Mouse (Mus musculus) kidney, adult 18-20 months (tissue): Measurements from ENCODE around the gene Strn4.

Source experiments
- DNase-seq: peaks from one replicate; pipeline ENCODE4 v3.0.0; 2021

The Strn4 gene

DNA sequence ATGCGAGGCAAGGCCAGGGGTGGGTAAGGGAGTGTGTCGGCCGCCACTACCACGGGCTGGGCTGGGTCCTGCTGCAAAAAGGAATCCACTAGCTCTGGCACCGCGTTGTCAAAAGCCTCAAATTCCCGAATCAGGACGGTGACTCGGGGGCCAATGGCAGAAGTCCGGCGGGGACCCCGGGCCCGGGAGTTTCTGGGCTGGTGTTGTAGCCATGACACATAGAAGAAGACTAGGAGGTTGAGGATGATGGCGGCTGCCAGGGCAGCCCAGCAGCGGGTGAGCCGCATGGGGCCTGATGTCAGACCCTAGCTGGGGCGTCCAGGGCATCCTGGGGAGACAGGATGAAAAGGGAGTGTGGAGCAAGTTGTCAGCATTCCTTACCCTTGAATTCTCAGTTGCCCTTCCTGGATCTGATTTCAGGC is 4.0 kb upstream of the Strn4 start:
- no peak for DNase-seq

DNA sequence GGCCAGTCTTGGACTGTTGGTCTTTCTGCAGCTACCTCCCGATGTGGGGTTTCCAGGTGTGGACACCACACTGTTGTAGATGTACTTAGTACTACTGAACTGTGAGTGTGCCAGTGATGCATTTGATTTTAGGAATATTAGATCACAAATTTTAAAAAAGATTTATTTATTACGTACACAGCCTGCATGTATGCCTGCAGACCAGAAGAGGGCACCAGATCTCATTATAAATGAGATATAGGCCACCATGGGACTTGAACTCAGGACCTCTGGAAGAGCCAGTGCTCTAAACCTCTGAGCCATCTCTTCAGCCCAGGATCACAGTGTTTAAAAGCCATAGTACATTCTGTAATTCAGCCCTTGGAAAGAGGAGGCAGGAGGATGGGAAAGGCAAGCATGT is 3.2 kb upstream of the Strn4 start:
- DNase-seq = no peak

DNA sequence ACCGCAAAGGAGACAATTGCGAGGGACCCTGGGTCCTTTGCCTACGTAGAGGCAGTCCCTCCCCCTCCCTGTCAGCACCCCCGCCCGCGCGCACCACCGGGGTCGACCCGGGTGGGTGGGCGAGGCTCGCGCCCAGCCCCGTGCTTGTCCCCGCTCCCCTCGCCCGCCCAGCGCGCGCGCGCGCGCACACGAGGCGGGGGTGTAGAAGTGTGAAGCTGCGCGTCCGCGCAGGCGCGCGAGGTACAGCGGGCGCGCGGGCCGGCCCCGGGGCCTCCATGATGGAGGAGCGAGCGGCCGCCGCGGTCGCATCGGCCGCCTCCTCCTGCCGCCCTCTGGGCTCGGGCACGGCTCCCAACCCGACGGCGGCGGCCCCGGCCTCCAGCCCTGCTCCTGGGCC is 387 bp downstream of the Strn4 start:
- DNase-seq = peak; percentile 84

DNA sequence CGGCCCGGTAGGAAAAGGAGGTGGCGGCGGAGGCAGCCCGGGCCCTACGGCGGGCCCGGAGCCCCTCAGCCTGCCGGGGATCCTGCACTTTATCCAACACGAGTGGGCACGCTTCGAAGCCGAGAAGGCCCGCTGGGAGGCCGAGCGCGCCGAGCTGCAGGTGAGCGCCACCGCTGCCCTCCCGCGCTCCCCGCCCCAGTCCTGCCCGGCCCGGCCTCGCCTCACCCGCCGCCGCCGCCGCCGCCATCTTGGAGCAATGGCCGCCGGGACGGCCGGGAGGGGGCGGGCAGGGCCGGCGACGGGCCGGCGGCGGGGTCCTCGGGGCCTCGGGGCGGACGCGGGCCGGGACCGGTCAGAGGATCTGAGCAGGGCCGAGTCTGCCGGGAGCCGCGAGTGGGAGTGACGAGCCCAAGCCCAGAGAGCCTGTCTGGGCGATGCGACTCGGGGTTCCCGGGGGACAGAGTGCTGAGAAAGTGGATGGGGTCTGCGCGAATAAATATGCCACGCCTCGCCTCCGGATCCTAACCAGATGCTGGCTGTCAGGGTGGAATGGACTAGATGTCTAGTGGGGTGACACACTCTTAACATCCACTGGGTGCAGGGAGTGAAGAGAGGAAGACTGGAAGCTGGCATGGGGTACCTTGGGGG is 910 bp downstream of the Strn4 start, which contains the start of gene Fkrp:
TSS of gene Fkrp (minus strand) at position 258 of the 648 bp plus-strand sequence.
- peak; percentile 74 for DNase-seq

DNA sequence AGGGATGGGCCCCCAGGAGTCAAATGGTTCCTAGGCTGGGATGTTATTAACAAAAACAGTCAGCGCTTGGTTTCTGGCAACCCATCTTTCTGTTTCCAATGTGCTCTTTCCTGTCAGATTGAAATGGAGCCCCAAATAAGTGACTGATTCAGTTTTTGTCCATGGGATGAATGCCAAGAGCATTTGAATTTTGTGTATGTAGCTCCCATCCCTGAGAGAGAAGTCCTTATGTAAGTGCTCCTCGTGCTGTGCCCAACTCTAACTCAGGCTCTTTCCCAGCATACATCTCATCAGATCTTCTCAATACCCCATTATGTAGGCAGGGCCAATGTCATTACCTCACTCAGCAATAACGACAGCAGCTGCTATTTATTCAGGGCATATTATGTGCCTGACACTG is 2.0 kb downstream of the Strn4 start:
- DNase-seq = no peak

DNA sequence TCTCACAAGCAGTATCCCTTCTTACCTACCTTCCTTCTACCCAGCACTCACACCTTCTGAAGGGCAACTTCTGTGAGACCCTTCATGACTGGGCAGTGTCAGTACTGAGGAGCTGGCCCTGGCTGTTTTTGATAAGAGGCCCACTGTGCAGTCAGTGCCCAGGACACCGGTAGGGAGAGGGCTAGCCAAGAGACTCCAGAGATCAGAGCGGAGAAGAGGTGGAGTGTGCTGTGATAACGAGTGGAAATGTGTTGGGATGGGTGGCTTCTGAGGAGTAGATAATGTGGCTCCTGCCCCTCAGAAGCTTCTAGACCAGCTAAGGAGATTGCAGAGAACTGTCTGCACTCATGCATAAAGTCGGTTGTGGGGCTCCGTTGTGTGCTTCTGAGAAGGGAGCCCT is 4.1 kb downstream of the Strn4 start:
- no peak for DNase-seq

DNA sequence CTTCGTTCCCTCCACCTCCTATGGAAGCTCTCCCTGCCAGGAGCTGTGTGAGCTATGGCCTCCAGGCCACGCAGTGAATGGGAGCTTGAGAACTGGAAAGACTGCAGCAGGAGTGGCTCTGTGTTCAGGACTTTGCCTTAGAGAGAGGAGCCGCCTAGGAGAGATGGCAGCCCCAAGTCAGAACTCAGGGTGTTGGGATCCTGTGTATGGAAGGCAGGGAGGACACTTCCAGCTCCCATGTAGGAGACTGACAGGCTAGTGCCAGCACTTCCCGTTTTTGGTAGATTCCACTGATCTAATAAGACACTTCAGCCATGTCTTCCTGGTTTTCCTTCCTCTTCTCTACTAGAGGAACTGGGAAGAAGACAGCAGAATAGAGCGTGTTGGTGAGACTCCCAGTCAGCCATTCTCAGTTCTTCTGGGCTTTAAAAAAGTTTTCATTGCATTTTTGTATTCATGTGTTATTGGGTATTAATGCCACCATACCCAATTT is 4.6 kb downstream of the Strn4 start:
- no peak for DNase-seq

DNA sequence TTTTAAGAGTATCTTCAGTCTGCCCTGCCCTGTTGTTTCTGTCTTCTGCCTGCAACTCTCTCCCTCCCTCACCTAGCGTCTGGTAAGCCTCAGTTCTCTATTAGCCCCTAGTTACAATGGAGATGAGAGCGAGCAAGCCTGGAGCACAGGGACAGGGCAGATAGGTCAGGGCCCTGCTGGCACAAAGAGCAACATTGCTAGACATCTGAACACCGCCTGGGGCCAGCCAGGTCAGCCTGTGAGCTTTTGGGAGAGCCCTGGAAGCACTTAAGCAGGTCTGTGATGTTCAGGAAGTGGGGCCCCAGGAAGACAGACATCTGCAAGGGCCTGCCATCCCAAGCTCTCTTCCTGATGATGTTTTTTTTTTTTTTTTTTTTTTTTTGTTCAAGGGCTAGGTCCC is 5.4 kb downstream of the Strn4 start:
- no peak for DNase-seq

DNA sequence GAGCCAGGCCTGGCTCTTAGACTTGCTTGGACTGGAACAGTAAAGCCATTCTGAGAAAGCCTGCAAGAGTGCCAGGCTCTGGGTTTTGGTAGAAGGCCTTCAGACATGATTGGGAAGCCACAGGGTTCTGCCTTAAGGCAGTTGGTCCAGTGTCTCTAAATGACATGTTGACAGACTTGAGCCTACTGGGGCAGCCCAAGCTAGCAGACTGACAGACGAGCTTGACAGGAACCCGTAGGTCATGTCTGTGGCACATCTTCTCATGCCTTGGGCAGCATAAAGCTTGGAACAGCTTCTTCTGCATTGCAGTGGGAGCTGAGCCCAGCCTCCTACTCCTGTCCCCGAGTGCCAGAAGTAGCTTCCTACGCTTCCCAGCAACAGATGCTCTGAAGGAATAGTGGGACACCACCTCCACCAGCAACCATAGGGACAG is 6.0 kb downstream of the Strn4 start:
- DNase-seq = no peak

DNA sequence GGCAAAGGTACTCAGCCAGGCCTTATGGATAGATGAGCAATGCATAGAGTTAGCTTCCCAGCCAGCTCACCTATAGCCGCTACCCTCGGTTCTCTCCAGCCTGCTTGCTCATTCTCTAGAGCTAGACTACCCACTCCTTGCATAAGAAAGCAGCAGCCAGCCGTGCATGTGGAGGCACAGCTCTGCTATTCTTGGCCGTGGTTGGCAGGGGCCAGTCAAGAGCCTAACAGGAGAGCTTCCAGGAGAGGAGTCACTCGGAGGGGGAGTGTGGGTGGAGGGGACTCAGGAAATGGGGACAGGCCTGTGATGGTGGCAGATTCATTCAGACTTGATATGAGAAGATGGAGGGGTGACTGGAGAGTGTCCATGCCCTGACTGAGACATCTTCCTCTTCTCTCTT is 8.0 kb downstream of the Strn4 start:
- no peak for DNase-seq

DNA sequence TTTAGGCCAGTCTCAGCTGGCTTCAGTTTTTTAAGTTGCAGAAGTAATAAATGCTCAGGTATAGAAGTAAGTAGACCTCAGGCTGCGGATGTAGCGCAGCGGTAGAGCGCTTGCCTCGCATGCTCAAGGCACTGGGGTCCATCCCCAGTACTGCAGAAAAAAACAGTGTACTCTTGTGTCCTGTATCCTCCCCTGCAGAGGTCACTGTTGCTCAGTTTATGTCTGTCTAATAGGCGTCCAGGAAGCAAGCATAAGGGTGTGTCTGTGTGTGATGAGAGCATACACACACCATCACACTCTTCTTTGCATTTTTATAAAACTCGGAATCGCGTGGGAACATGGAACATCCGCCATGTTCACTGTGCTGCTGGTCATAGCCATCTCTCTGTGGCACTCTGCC is 10.1 kb downstream of the Strn4 start:
- no peak for DNase-seq

DNA sequence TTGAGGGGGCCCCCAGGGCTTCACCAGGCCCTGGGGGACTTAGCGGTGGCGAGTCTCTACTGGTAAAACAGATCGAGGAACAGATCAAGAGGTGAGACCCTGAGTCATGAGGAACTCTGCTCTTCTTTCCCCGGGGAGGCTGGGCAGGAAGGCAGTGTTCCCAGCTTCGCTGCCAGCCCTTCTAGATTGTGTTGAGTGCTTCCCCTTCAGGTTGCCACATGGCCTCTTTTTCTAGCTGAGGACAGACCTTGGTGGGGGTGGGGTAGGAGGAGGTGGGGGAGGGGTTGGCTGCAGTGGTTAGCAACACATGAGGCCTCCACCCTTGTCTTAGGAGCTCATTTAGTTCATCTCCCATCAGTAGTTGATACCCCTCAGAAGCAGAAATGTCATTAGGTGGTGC is 10.9 kb downstream of the Strn4 start:
- no peak for DNase-seq

DNA sequence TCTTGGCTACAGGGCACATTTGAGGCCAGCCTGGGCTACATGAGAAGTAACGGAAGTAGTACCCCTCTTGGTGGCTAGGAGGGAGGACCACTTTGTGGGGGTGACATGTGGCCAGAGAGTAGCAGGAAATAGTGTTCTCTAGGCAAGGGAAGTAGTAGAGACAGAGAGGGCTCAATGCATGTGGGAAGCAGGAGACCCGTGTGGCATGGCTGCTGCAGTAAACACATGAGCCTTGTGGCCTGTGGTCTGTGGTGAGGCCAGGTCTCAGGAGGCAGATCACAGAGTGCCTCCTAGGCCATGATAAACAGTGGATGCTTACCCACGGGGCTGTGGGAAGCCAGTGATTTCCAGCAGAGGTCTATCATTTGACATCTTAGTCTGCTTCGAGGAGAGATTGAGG is 11.6 kb downstream of the Strn4 start:
- DNase-seq = no peak

DNA sequence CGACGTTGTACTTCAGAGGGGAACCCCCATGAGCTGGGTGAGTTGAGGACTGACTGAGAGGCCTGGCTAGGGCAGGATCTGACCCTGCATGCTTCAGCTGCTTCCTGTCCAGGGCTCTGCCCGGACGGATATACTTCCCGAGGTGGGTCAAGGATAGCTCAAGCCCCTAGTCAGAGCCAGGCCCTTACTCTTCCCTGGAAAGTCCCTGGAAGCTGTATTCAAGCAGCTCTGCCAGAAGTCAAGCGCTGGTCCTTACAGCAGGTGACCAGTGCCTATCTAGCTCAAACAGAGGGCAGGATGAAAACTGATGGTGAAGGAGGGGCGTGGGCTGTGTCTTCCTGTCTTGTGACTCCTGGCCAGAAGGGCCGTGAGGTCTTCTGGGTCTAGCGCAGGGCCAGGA is 14.8 kb downstream of the Strn4 start:
- no peak for DNase-seq

DNA sequence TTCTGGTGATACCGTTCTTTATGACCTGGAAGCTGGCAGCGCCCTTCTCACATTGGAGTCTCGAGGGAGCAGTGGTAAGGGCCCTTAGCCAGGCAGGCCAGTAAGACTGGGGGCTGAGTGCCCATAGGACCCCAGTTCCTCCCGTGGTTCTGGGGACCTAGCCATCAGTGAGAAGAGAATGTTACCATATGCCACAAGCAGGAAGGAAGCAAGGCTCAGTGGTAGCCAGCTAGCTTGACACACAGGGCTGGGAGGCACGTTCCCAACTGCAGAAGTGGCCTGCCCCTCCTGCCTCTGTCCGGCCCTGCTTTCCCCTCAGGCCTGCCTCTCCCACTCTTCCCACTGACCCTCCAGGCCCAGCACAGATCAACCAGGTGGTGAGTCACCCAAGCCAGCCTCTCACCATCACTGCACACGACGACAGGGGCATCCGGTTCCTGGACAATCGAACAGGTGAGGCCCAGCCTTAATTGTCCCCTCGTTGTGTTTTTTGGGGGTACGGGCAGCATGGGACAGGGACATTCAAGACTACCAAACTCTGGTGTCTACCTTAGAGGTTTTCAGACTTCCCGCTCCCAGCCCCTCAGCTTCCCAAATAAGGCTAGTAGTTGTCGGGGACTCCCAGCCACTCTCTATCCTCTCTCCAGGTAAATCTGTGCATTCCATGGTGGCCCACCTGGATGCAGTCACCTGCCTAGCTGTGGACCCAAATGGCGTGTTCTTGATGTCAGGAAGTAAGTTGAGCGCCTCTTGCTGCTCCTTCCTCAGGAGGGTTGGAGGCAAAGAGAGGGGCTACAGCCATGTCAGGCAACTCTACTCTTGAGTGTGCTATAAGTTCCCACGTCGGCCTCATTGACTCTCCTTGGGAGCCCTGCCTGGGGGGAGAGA is 22.5 kb downstream of the Strn4 start:
- no peak for DNase-seq

DNA sequence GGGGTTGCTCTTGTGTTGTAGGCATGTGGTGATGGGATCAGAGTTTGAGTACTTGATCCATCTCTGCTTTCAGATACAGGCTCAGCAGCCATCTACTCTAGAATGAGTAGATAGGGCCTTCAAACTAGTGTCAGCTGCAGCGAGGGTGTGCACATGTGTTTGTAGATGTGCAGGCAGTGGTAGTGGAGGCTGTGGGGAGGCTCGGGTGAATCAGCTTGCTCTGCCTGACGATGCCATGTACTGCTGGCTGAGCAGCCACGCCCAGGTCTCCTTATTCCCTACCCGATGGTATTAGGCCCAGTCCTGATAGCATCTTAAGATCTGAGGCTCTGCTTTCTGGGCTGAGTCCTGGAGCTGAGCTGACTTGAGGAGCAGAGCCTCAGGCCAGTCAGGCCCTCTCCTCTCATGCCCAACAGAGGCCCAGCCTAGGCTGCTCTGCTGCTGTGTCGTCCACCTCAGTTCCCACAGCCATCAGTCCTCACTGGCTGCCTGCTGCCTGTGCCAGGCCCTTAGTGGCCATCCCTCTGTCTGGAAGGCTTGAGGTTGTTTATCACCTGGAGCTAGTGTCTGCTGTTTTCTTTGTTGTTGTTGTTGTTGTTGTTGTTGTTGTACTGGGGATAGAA is 23.2 kb downstream of the Strn4 start:
- no peak for DNase-seq

DNA sequence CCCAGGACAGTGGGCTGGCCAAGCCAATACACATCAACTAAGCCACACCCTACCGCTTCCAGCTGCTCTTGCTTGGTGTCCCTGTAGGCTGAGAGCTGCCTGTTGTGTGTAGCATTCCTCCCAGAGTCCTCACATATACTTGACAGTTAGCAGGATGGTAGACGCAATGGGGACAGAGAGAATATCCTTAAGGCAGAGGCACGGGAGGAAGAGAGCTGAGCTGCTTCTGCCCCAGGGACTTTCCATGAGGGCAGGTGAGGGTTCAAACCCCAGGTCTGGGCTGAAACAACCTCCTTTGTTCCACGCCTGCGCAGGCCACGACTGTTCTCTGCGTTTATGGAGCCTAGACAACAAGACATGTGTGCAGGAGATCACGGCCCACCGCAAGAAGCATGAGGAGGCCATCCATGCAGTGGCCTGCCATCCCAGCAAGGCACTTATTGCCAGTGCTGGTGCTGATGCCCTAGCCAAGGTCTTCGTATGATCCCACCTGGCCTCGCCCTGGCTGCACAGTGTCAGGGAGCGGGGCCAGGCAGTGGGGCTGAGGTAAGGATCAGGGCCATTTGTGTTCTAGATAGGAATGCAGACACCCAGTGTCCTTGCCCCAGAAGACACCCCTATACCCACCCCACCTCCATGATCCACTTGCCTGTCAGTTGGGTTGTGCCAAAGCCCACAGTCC is 23.9 kb downstream of the Strn4 start:
- no peak for DNase-seq

DNA sequence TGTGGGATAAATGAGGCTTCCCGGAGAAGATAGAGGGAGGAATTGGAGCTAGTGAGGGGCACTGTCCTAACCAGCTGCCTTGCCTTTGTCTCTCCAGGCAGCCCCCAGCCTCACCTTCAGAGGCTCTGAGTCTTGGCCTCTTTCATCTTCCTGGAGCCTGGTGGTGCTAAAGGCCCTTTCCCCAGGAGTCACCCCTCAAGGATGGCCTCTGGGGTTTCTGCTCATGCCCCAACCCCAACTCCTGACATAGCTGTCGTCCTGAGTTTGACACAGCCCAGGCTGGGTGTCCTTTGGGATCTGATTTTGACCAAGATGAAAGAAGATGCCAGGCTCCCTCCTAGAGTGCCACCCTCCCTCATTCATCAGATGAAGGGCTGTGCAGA is 24.4 kb downstream of the Strn4 start:
- DNase-seq = no peak

DNA sequence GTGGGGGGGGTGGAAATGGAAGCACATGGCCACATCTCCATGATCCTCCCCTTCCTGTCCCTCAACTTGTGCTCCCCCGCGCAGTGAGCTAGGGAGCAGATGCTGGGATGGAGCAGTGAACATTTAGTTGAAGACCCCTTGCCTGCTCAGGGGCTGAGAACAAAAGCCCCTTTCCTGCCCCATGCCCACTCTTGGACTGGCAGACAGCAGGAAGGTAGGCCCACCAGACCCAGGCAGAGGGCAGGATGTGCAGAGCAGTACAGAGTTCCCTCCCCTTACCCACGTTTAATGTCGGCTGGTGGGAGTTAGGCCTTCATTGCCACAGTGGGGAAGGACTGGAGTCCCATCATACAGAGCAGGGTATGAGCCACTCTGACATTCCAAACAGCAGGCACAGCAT is 25.4 kb downstream of the Strn4 start:
- DNase-seq = no peak

DNA sequence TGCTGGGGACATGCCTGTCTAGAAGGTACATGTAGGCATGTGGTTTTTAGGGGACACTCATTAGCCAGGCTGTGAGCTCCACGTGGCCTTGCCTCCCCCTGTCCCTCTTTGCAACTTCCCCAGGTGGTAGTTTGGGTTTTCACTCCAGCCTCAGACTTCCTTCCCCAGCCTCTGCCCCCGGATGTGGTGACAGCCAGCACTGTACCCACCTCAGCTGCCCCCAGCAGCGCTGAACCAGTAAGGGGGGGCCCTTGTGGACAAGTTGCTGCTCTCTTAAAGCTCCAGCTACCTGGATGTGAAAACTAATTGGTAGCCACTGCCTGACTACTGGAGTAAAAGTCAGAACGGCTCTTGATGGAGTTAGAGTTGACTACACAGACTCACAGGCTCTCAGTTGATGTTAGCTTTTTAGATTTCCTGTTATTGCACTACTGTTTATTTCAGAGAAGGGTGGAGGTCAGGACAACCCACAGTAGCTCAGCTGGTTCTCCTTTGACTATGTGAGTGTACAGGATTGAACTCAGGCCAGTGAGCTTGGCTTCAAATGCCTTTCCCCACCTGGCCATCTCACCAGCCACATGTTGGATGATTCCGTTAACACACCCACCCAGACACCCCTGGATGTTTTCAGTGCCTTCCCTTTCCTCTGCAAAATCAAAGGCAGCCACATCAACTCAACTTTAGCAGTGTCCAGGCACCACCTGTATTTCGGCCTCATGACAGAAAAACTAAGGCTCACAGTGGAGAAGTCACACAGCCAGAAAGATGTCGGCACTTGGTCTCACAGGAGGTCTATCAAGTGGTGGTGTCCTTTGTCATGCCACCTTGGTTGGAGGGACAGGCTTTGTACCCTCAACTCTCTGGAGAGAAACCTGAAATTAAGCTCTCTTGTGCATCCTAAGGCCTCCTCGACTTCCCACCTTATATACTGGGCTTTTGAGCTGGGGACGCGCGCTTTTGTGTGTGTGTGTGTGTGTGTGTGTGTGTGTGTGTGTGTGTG is 26.2 kb downstream of the Strn4 start:
- no peak for DNase-seq

DNA sequence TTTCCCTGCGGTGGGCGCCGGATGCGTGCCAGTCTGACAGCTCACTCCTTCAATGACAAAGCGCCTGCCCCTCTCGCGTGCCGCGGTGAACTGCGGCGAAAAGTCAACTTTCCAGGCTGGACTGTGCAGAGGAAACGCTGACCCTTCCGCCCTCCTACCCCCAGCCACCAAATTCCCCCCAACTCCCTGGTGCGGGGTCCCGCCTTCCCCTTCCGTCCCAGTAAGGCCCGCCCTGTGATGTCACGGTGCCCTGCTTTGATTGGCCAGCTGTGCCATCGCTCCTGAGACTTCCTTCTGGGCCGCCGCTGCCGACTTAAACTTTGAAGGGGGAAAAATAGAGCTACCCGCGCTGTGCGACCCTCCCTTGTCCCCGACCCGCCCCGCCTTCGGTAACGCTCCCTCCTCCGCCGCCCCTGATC is 27.0 kb downstream of the Strn4 start, which contains the start of gene Prkd2:
TSS of gene Prkd2 (plus strand) at position 258 of the 419 bp plus-strand sequence.
- peak; percentile 96 for DNase-seq
